Mouse (Mus musculus) adrenal gland, postnatal 25 days (tissue): ENCODE data around the gene Mrps17. TPM values are rescaled to one million over a fixed set of nuclear protein-coding genes. Genes with fewer than 3 reads are reported as not detected.
"Not testable (repeated sequence)": the region's sequence is repeated elsewhere in the genome, so short reads cannot be mapped to it uniquely, and the experiment has no call there.

Experiments used
- DNase-seq: peaks from one replicate; pipeline ENCODE4 v3.0.0; 2021; ENCODE audit warnings: mixed read lengths
- long read RNA-seq: library from polyadenylated mRNA; stranded (forward); transcript quantifications from one replicate; pipeline ENCODE4 v2.0.0, GENCODE M21; 2021
- total RNA-seq: library from RNA; stranded (reverse); gene quantifications from 2 replicates; pipeline ENCODE4 v1.2.3, GENCODE M21; 2021

Mrps17 gene
- 96.8 and 110 TPM in 2 replicates for total RNA-seq
- long read RNA-seq, full-length matches to known transcripts, result 79 of 108 reads
- long read RNA-seq, partial matches to known transcripts, result 8 of 108 reads
- long read RNA-seq, other reads (novel, unspliced or antisense), result 21 of 108 reads

DNA sequence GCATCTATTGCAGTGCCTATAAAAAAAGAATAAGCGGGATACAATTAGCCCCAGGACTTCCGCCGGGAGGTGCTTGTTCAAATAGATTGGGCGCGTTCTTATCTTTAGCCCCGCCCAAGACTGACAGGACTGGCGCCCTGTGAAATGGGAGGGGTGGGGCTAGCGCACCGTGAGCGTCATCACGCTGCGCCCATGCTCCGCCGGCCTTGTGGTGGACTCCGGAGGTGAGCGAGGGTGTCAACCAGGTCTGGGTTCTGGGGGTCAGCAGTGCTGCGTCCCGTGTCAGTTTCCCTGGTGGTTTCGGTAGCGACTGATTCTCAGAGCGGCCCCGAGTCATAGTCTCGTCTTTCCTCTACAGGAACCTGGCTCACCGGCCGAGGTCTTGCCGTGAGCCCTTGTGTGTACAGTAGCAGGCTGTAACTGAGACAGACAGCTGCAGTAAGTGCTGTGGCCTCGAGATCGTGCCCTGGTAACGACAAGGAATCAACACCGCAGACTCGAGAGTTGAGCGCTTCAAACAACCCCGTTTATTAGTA is at the start of gene Mrps17:
Mrps17 (plus strand) TSS at position 172 of the 536 bp plus-strand sequence.
- DNase-seq, result peak; percentile 93

DNA sequence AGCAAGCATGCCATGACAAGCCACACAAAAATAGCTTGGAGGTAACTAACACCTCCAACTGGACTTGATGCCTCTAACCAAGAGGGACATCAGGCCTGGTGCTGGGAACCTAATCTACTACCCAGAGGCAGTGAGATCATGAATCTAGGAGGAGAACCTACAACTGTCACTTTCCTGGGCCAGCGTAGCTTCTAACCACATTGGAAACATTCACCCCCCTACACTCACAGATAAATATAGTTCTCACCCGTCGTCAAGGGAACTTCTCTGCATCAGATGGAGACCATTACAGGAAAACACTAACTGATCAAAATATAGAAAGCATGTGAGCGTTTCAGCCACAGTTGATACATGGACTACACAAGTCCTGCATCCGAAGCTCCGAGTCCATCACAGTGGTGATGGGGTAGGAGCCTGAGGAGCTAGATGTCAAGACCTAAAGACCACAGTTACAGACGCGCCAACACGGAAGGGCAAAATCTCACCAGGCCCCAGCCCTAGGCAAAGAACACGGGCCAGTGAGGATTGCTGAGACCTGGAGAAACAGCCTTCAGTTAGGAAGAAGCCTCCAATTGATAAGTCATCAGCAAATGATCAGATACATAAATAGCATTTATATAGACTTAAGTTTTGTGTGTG is 48.9 kb upstream of the Mrps17 start:
- no peak for DNase-seq

DNA sequence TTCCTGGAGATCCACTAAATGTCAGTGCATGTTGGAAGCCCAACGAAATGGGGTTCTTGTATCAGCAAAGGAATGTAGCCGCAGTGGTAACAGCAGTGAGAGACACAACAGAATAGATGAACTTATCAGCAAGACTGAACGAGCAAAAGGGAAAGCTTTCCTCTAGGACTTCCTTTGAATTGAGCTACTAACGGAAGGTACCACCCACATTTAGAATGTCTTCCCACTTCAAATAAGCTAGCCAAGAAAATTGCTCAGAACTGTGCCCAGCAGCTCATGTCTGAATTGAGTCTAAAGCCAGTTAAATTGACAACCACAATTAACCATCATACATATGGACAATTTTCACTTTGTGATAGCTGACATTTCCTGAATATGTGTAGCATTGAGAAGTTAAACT is 47.4 kb upstream of the Mrps17 start:
- DNase-seq, result no peak

DNA sequence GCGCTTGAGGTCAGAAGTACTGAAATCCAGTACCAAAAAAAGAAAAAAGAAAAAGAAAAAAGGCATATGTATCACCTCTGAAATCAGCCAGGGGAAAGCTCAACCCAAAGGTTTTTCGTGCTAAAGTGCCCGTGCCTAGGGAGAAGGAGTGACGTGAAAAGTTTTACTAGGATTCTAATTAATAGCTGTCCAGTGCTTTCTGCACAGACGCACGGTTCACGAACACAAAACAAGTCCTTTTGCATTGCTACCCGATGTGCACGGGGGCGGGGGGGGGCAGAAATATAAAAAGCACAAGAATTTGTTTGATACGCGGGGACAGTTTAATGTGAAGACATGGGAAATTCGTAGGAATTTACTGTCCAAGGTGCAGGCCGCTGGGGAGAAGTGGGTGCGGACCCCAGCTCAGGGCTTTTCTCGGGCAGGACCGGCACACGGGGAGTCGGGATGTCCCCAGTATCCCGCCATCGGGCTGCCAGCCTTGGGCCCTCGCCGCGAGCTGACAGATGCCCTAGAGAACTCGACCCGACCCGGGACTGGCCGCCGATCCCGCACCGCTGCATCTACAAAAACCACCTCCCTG is 45.8 kb upstream of the Mrps17 start:
- no peak for DNase-seq

DNA sequence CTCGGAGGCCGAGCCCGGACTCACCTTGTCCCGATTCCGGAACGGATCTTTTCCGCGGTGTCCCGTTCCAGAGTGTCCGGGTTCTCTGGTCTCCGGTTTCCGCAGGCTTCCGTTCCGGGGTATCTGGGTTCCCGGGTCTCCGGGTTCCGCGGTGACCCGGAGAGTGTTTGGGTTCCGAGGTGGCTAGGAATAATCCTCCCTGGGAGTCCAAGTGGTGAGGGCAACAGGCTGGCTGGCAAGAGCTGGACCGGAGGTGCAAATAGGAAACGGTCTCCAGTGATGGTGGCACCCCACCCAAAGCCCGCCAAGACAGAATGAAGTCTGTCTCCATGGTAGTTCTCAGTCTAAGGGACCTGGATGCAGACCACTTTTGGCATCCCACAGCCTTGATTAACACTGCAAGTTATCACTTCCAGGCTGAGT is 45.2 kb upstream of the Mrps17 start, which contains the start of gene Zfp11:
Zfp11 (minus strand) TSS at position 64 of the 423 bp plus-strand sequence.
- DNase-seq, result peak; percentile 78

DNA sequence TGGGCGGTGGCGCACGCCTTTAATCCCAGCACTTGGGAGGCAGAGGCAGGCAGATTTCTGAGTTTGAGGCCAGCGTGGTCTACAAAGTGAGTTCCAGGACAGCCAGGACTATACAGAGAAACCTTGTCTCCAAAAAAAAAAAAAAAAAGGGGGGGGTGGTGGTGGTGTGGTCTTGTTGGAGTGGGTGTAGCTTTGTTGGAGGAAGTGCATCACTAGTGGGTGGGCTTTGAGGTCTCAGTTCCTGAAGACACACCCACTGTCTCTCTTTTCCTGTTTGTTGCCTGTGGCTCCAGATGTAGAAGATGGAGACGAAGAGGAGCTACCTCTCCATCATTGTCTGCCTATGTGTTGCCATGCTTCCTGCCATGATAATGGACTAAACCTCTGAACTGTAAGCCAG is 30.2 kb upstream of the Mrps17 start:
- DNase-seq, result not testable (repeated sequence)

DNA sequence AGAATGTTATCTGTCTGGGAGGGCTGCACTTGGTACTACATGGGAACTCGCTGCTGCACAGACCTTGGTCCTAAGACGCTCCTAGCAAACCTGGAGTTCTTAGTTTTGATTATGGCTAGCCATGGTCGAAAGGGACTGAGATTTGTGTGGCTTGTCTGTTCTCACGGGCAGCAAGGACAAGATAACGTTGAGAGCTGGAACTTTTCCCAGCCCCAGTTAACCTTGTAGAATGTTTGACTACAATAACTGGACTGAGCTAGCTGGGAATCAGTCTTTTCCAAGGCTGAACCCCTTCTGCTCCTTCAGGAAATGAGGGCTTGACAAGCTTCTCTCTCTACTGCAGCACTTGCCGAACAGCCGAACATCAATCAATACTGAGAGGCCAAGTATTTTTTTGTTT is 27.7 kb upstream of the Mrps17 start:
- peak; percentile 26 for DNase-seq

DNA sequence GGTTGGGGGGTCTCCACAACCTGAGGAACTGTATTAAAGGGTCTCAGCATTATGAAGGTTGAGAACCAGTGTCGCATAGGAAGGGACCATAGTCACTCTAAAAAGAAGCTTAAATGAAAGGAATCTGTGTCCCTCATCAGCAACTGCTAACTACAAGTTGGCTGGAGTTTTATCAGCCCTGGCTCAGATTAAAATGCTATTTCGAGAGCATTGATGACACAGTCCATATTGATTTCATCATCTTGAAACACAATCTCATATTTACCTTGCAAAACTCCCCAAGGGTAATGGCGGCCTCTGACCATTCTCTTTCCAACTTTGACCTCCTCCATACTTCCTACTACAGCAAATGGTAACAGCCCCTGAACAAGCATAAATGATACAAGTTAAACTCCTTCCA is 24.8 kb upstream of the Mrps17 start:
- DNase-seq, result no peak

DNA sequence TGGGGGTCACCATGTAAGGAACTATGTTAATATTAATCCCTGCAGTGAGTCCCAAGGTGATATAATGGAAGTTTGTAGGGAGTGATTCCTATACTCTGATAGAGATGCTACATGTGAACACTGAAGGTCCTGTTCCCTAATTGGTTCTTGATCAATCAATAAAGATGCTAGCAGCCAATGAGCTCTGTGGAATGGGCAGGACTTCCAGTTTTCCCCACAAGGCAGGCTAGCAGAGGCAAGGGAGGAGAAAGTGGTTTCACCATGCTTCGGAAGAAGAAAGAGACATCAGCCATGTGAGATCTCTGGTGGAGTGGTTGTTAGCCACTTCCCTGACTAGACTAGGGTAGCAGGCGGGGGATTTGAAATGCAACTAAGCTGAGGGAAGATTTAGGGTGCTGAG is 14.8 kb upstream of the Mrps17 start:
- DNase-seq, result no peak

DNA sequence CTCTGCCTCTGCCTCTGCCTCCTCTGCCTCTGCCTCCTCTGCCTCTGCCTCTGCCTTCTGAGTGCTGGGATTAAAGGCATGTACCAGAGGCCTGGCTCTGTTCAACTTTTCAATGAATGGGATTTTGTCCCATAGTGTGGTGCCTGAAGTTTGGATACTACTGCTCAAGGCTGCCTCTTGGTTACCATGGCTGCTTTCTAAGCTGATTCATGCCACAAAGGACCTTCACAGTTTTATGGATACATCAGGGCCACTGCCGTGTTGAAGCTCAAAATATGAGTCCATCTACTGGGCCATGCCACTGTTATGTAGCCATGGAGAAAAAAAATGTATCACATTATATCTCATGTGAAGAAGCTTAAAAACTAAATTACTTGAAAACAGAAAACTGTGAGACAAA is 13.6 kb upstream of the Mrps17 start:
- no peak for DNase-seq

DNA sequence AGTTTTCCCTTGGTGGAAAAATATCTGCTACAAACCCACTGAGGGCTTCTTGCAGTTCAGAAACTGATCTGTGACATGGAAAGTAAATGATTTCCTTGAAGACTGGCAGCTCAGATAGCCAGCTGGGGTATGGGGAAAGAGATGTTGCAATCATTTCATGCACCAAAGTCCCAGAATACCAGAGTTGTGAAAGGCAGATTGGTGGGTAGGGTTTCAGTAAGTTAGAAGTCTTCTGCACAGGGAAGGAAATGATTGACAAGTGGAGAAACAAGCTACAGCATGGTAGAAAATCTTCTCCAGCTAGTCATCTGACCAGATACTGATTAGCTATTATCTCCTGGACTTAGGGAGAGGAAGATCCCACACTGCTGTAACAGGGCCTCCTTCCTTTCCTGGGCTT is 11.9 kb upstream of the Mrps17 start:
- DNase-seq, result no peak

DNA sequence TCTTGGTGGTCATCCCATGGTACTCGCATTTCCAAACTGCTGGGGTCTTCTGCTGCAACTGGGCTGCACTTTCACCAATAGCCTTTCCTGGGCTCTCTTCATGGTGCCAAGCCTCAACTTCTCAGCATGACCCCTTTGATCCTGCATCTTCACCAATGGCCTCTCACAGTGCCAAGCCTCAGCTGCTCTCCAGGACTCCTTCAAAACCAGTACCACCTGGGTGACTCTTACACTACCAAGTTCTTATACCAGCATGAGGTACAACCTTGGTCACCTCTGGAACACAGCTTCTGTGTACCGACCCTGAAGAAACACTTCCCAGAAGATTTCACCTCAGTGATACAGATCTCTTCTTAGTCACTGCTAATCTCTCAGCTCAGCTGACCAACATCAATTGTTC is 6.9 kb upstream of the Mrps17 start, which contains the start of gene Sept14:
Sept14 (minus strand) TSS at position 101 of the 400 bp plus-strand sequence.
- no peak for DNase-seq

DNA sequence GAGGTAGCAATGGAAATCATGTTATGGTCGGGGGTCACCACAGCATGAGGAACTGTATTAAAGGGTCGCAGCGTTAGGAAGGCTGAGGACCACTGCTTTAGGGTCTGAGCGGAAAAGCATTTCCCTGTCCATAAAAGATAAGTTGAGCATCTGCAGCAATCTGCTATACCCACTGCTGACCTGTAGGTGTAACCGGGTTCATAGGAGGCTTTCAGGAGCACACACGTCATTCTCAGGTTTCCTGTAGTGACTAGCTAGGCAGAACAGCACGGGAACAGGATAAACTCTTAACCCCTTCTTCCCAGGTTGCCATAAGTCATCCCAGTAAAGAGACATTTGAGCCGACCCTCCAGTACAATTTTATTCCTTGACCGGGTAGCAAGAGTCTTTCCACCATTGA is 1.7 kb downstream of the Mrps17 start:
- no peak for DNase-seq

DNA sequence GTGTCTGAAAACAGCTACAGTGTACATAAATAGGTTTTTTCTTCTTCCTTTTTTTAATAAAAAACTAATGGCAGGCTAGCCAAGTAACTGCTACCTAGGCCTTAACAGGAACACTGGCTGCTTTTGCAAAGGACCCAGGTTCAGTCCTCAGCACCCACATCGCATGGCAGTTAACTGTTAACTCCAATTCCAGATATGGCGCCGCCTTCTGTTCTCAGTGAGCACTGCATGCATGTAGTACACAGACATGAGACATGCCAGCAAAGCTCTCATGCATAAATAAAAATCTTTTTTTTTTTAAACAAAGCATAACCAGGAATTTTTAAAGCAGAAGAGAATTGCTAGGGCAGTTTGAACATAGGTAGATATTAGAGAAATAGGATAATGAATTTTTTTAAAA is 4.9 kb downstream of the Mrps17 start:
- no peak for DNase-seq

DNA sequence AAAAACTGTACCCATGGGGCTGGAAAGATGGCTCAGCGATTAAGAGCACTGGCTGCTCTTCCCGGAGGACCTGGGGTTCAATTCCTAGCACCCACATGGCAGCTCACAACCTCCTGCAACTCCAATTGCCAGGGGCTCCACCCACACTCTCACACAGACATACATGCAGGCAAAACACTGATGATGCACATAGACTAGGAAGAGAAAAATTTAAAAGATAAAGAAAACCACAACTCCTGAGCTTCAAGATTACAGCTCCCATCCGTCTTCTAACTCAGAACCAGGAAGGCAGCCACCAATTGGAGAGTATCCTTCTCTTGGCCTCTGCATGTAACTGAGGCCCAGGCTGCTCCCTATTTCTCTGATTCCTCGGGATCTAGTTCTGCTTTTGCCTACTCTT is 9.0 kb downstream of the Mrps17 start:
- no peak for DNase-seq

DNA sequence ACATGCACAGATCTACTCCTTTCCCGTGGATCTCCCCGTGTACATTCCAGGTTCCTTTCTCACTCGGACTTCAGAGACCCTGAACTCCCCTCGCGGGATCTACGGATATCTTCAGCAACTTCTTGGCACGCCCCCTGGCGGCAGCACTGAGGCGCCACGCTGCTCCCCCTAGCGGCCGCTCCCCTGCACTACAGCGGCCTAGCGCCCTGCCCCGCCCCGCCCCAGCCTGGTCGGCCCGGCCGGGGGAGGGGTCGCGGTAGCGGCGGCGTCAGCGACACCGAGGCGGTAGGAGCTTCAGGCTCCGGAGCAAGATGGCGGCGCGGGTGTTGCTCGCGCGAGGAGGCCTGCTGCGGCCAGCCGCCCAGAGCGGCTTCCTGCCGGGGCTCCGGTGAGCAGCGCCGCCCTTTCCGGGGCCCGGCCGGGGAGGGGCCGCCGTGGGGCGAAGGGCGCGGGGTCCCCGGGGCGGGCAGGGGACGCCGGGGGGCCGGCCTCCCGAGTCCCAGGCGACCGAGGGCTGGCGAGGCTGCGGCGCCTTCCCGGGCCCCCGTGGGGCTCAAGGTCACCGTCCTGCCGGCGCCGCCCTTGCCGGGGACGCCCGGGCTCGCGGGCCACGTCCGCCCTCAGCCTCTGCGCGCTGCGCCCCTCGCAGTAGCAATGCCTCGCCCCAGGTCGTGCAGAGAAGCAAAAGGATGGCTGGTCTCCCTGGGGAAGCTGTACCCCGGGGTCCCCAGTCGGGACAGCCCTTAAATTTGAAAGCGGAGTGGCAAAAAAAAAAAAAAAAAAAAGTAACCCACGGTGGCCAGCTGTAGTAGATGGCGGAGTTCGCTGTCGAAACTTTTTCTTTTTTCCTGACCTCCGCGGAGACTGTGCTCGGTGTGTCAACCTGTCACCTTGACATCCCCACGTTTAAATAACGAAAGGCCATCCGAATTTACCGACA is 9.8 kb downstream of the Mrps17 start, which contains the start of gene Nipsnap2:
Nipsnap2 (plus strand) TSS at position 230 of the 940 bp plus-strand sequence.
- peak; percentile 93 for DNase-seq

DNA sequence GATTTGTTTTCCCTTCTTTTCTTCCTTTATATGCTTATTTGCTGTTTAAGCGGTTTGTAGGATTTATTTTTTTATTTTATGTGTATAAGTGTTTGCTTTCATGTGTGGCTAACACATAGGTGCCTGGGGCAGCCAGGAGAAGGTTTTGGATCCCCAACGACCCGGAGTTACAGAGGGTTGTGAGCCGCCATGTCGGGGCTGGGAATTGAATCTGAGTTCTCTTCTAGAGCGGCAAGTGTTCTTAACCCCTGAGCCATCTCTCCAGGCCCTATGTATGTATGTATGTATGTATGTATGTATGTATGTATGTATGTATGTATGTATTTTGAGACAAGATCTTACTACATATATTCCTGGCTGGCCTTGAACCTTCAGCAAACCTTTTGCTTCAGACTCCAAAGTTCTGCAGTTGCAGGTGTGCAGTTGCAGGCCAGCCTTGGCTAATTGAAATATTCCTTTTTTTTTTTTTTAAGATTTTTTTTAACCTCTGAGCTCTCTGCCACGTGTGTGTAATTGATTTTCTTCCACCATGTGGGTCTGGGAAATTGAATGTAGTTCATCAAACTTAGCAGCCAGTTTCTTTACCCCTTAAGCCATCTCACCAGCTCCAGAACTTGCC is 10.6 kb downstream of the Mrps17 start:
- DNase-seq, result no peak

DNA sequence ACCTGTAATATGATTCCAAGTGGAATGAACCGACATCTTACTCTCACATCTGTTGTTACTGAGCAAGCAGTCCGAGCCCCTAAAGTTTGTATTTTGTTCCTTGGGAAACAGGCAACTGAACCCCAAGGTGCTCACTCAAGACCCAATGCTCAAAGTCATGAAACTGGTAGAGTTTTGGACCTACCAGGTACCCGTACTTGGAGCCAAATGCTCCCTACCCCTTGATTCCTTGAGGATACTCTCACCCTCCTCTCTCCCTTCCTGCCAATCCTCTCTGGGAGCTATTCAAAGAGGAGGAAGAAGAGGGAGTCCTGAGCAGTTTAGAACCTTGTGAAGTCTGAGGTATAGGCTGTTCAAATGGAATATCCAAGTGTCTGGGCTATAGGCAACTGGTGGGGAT is 11.5 kb downstream of the Mrps17 start:
- DNase-seq, result no peak

DNA sequence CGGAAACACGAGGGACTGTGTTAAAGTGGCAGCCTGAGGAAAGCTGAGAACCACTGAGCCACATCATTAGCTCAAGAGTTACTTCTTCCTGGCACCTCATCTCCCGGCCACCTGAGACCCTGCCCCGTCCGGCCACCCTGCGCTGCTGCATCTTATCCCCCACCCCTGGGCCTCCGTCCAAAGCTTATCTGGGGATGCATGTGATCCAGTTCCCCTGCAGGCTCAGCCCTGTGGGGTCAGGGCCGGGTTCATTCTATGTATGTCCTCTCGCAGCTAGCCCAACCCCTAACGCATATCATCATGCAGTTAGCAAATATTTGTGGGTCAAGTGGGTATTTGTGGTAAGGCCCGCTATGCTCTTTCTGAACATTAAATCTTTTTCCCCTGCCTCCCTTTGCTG is 14.0 kb downstream of the Mrps17 start:
- DNase-seq, result no peak

DNA sequence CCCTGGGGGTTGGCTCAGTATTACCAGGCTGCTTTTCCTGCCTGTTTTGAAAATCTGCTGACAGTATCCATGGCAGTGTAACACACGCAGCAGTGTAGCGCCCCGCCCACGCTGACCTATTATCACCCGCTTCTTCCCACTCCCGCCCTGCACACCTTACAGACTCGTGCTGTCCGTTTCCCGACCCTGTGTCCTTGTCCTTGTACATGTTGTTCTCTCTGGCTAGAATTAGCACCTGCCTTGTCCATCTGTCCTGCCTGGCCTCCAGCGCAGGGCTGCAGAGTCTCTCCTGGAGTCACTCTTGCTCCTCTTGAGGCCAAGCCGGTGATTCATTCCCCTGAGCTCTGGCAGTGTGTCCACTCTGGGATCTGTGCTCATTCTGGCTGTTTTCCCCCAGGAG is 15.0 kb downstream of the Mrps17 start:
- peak; percentile 54 for DNase-seq

DNA sequence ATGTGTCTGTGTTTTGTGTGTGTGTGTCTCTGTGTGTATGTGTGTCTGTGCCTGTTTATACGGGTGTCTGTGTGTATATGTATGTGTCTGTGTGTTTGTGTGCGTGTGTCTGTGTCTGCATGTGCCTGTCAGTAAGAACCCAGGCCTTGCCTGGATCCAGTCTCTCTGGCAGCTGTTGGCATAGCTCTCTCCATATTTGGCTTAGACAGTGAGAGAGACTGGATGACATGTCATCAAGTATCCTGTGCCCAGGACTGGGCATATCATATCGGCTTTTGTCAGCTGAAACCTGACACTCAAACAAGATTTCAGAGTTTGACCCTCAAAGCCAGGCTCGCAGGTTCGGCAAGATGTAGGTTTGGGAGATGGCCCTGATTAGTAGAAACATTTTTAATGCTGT is 15.7 kb downstream of the Mrps17 start:
- DNase-seq, result no peak

DNA sequence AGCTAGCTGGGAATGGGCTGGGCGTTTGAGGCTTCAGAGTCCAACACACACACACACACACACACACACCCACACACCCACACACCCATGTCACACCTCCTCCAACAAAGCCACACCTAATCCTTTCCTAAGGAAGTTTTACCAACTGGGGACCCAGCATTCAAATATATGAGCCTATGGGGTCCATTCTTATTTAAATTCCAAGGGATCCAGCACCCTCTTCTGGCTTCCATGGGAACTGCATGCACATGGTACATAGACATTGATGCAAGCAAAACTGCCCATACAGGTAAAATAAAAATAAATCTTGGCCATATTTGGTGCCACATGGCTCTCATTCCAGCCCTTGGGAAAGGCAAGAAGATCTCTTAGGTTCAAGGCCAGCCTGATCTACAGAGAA is 25.7 kb downstream of the Mrps17 start:
- peak; percentile 30 for DNase-seq
